Comparison of ENCODE assay signal across 11 mouse cellular contexts in the genomic region with DNA sequence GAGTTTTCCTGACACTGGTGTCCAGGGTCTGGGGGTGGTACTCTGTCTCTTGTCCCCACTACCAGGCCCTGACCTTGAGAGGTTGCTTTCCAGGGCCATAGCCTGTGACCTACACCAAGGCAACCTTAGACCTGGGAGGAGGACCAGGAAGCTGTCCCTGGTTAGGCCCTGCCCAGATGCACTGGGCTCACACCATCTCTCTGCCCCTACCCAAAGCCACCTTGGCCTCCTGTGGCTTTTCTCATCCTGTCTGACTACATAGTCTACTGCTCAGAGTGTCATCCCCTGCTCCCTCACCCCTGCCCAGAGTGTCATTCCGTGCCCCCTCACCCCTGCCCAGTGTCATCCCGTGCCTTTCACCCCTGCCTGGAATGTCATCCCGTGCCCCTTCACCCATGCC. TPM values are rescaled to one million over a fixed set of nuclear protein-coding genes. Genes with fewer than 3 reads are reported as not detected.
DNase-seq lines count a peak whose midpoint lies in the region; ATAC-seq lines count a peak whose summit lies in the region.
"Had no signal": no experiment of that assay in that cellular context is flagged by ENCODE, and none has a peak within 500 bp of the region (broad histone marks: within the 10 kb centered on the region; RNA-seq: fewer than 3 reads in every experiment).

No protein-coding gene starts in this region.

- H3K4me2 ChIP-seq in lung, embryonic 15.5 days: no peak overlapping the region
- H3K4me2 ChIP-seq in liver, embryonic 11.5 days: peak overlapping the region; percentile 62
- H3K4me2 ChIP-seq in midbrain, embryonic 14.5 days (ENCODE audit: low read length): no peak overlapping the region

- 54% methylated on average over 3 of the region's 3 CpGs for WGBS in lung, embryonic 15.5 days
- 20% methylated on average over 3 of the region's 3 CpGs for WGBS in liver, embryonic 11.5 days
- WGBS in midbrain, embryonic 14.5 days: 32% methylated on average over 3 of the region's 3 CpGs

- no peaks in the 10 kb centered on the region for H3K27me3 ChIP-seq in lung, embryonic 15.5 days
- no peaks in the 10 kb centered on the region for H3K27me3 ChIP-seq in liver, embryonic 11.5 days (replicated peaks; ENCODE audit: control insufficient read depth, insufficient read depth, low read length)
- no peaks in the 10 kb centered on the region for H3K27me3 ChIP-seq in midbrain, embryonic 14.5 days (ENCODE audit: control insufficient read depth, insufficient read depth, low read length)

- H3K4me3 ChIP-seq in lung, embryonic 15.5 days: no peak overlapping the region
- peak overlapping the region; percentile 3; the same call in 1 of the 2 replicates for H3K4me3 ChIP-seq in liver, embryonic 11.5 days (ENCODE audit: low read depth, low read length)
- no peak overlapping the region for H3K4me3 ChIP-seq in midbrain, embryonic 14.5 days (replicated peaks; ENCODE audit: low read depth, low read length)

- no peak for DNase-seq in lung, postnatal 10 days
- no peak for DNase-seq in liver, embryonic 11.5 days (ENCODE audit: low spot score)
- DNase-seq in midbrain, embryonic 14.5 days: no peak
- no peak for DNase-seq in testis, postnatal 10 days (ENCODE audit: low spot score)
- DNase-seq in layer of hippocampus, postnatal 25 days (ENCODE audit: extremely low spot score in 1 of 2, low spot score in 1 of 2): no peak
- DNase-seq: forebrain, postnatal 0 days; kidney, postnatal 25 days; lung, adult 2 months; right cerebral cortex, adult 18-20 months had no signal

- 0 out of 2 replicates have a peak, but pooled peaks have one; percentile 27 for ATAC-seq in lung, embryonic 15.5 days (ENCODE audit: borderline replicate concordance, extremely low read depth, low FRiP score, low TSS enrichment)
- peak; percentile 29 for ATAC-seq in erythroblast, adult 5-6 weeks (replicated peaks; ENCODE audit: low FRiP score, poor library complexity, severe bottlenecking)
- peak; percentile 42 for ATAC-seq in liver, embryonic 11.5 days (replicated peaks; ENCODE audit: low FRiP score)
- peak; percentile 9; the same call in 1 of the 2 replicates for ATAC-seq in midbrain, embryonic 14.5 days (ENCODE audit: low FRiP score, low TSS enrichment)
- ATAC-seq: forebrain, postnatal 0 days had no signal

- H3K27ac ChIP-seq in lung, embryonic 15.5 days: no peak overlapping the region
- H3K27ac ChIP-seq in liver, embryonic 11.5 days (ENCODE audit: low read depth, low read length): peak overlapping the region; percentile 90
- H3K27ac ChIP-seq in midbrain, embryonic 14.5 days (replicated peaks; ENCODE audit: low read depth, low read length): peak overlapping the region; percentile 79

- H3K9ac ChIP-seq in lung, embryonic 15.5 days: no peak overlapping the region
- H3K9ac ChIP-seq in liver, embryonic 11.5 days (ENCODE audit: low read depth, low read length): peak overlapping the region; percentile 58
- H3K9ac ChIP-seq in midbrain, embryonic 14.5 days (replicated peaks; ENCODE audit: low read length): 0 out of 2 replicates have a peak overlapping the region, but pooled peaks have one; percentile 16
- H3K9ac ChIP-seq: forebrain, postnatal 0 days had no signal

- no peaks in the 10 kb centered on the region for H3K4me1 ChIP-seq in lung, embryonic 15.5 days
- peaks cover 46% of the 10 kb centered on the region for H3K4me1 ChIP-seq in liver, embryonic 11.5 days (replicated peaks; ENCODE audit: control insufficient read depth, insufficient read depth, low read length)
- peaks cover 11% of the 10 kb centered on the region for H3K4me1 ChIP-seq in midbrain, embryonic 14.5 days (ENCODE audit: control insufficient read depth, insufficient read depth, low read length)

- H3K9me3 ChIP-seq in lung, embryonic 15.5 days: no peaks in the 10 kb centered on the region
- H3K9me3 ChIP-seq in liver, embryonic 11.5 days (ENCODE audit: control insufficient read depth, low read length): no peaks in the 10 kb centered on the region
- H3K9me3 ChIP-seq in midbrain, embryonic 14.5 days (ENCODE audit: control insufficient read depth, low read length): no peaks in the 10 kb centered on the region

- peaks cover 7% of the 10 kb centered on the region for H3K36me3 ChIP-seq in lung, embryonic 15.5 days
- H3K36me3 ChIP-seq in liver, embryonic 11.5 days (ENCODE audit: control insufficient read depth, insufficient read depth, low read length): peaks cover 11% of the 10 kb centered on the region
- H3K36me3 ChIP-seq in midbrain, embryonic 14.5 days (ENCODE audit: control insufficient read depth, insufficient read depth, low read length): peaks cover 18% of the 10 kb centered on the region

RNA-seq across cellular contexts. Expression of gene Rbm19, which starts 19.6 kb away (rescaled TPM):
- 19.7 and 21.3 TPM in 2 replicates for polyA plus RNA-seq in lung, embryonic 15.5 days (2015; fragmentation: Nextera tagmentation; extraction: Ambion mirVana)
- total RNA-seq in erythroblast, adult 5-6 weeks (2015; ENCODE audit: low replicate concordance): 2.1 and 4.0 TPM in 2 replicates
- 3.3 and 4.6 TPM in 2 replicates for total RNA-seq in erythroblast, adult 5-6 weeks (2017; ENCODE audit: low replicate concordance)
- polyA plus RNA-seq in liver, embryonic 11.5 days (2014; fragmentation: Nextera tagmentation; extraction: Ambion mirVana): 31.8 and 35.1 TPM in 2 replicates
- 16.0 and 16.2 TPM in 2 replicates for polyA plus RNA-seq in midbrain, embryonic 14.5 days (2014; fragmentation: Nextera tagmentation; extraction: Ambion mirVana)
- total RNA-seq in layer of hippocampus, postnatal 25 days (2021): 10 to 100 TPM; 18.2 to 18.7 TPM
